Mouse (Mus musculus): ENCODE results near the gene Lrguk. TPM values are rescaled to one million over a fixed set of nuclear protein-coding genes. Genes with fewer than 3 reads are reported as not detected.

The Lrguk gene
- total RNA-seq, 2 experiments from 2014 or later = 2.2 to 2.4 TPM

- no peak for TF ChIP-seq CTCF (conservative IDR thresholded peaks at IDR 0.05)
- H3K27ac ChIP-seq = peak overlapping the region; percentile 95
- peak overlapping the region; percentile 96 for H3K4me3 ChIP-seq
- DNase-seq (ENCODE audit: low spot score in 2 of 2) = peak in 1 of 2 experiments; percentile 19
These were observed 147.0 kb downstream of the Lrguk start for GRCm38 (mm10) chr6:34176111-34176863.

DNA sequence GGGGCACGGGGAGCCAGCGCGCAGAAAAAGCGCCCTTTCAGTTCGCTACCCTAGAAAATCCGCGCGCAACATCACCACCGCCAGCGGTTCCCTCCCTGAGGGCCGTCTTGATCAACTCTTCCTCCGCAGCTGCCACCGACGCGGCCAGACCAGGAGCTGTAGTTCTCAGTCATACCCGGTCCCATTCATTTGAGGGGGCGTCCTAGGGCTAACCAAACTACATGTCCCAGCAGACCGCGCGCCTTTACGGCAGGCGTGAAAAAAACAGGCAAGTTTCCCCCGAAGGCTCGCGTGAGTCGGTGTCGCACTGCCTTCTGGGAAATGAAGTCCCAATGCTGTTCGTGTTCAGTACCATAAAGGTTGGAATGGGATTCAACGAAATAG is 147.6 kb downstream of the Lrguk start, which contains the start of gene Slc35b4:
Gene Slc35b4, minus strand, starts transcription at position 248 of the 384 bp plus-strand sequence.
- DNase-seq (ENCODE audit: low spot score in 2 of 2) = peak; percentile 91 to 96
- TF ChIP-seq CTCF (conservative IDR thresholded peaks at IDR 0.05) = no peak
- Histone ChIP-seq H3K27ac (peak within 1 kb of the TSS; percentile 95), H3K4me3 (peak within 1 kb of the TSS; percentile 96)

DNA sequence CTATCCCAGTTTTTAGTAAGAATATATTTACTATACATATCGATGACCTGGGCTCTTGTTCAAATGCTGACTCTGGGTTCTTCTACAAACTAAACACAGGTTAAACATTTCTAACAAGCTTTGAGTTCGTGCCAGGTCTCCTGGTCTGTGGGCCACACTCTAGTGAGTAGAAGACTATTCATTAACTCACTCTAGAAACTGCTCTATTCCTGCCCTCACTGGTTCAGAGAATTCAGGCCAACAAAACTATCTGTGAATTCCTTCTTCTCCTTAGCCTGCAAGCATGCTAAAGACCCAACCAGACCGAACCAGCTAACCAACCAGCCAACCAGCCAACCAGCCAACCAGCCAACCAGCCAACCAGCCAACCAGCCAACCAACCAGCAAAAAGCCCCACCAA is 149.8 kb downstream of the Lrguk start:
- no peak overlapping the region for H3K4me3 ChIP-seq
- no peak for DNase-seq (ENCODE audit: low spot score in 2 of 2)
- no peak overlapping the region for H3K27ac ChIP-seq
- no peak for TF ChIP-seq CTCF (conservative IDR thresholded peaks at IDR 0.05)

GRCm38 (mm10) chr6:34179911-34180310 is 150.7 kb downstream of the Lrguk start:
- H3K27ac ChIP-seq = no peak overlapping the region
- no peak overlapping the region for H3K4me3 ChIP-seq
- no peak for DNase-seq (ENCODE audit: low spot score in 2 of 2)
- TF ChIP-seq CTCF (conservative IDR thresholded peaks at IDR 0.05) = no peak

DNA sequence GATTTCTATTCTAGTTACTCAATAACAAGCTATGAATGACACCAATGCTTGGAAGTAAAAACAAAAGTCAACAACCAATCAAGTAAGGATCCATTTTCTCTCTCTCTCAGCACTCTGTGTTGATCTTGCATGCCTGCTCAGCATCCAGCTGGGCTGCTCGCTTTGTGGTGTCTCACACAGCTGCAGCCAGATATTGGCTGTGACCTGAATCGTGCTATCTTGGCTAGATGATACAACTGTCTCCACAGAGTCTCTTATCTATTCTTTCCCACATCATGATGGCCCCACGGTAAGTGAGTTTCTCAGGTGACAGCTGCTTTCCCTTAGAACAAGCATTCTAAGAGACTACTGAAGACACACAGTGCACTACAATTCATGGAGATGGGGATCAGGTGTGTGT is 152.7 kb downstream of the Lrguk start:
- no peak for DNase-seq (ENCODE audit: low spot score in 2 of 2)
- no peak for TF ChIP-seq CTCF (conservative IDR thresholded peaks at IDR 0.05)
- H3K4me3 ChIP-seq = no peak overlapping the region
- no peak overlapping the region for H3K27ac ChIP-seq

- H3K27ac ChIP-seq = no peak overlapping the region
- no peak overlapping the region for H3K4me3 ChIP-seq
- no peak for DNase-seq (ENCODE audit: low spot score in 2 of 2)
- TF ChIP-seq CTCF (conservative IDR thresholded peaks at IDR 0.05) = no peak
These were observed 154.1 kb downstream of the Lrguk start for GRCm38 (mm10) chr6:34183326-34183725.

Other genes starting within 250 kb of the Lrguk start
- gene Slc35b4, start 147.7 kb downstream of the Lrguk start, total RNA-seq (2021) = 10 to 100 TPM; 56.9 to 60.9 TPM